Mouse (Mus musculus): ENCODE results near the gene Sars2. TPM values are rescaled to one million over a fixed set of nuclear protein-coding genes. Genes with fewer than 3 reads are reported as not detected.
A peak's percentile ranks its signal among the peaks of the same experiment; 100 is the strongest.

The Sars2 gene
- polyA plus RNA-seq, 1 experiment: 11.9 TPM

GRCm38 (mm10) chr7:28774164-28774563 lies 32.4 kb downstream of the Sars2 start:
- Histone ChIP-seq H3K4me3 (replicated peaks; ENCODE audit: control insufficient read depth, low read depth, low read length) (no peak overlapping the region), H3K27ac (ENCODE audit: control insufficient read depth, insufficient read depth, low read depth, low read length, poor library complexity) (no peak overlapping the region), H3K4me1 (ENCODE audit: control insufficient read depth, insufficient read depth, low read length) (no peaks in the 10 kb centered on the region)
- 86% methylated on average over 12 of the region's 12 CpGs for WGBS
- TF ChIP-seq CTCF (IDR thresholded peaks at IDR 0.05; ENCODE audit: control insufficient read depth, insufficient read depth, low read length) (no peak), POLR2A (IDR thresholded peaks at IDR 0.05; ENCODE audit: borderline replicate concordance, control insufficient read depth, low read depth, low read length) (no peak)

GRCm38 (mm10) chr7:28775129-28775528 lies 33.3 kb downstream of the Sars2 start:
- TF ChIP-seq POLR2A (IDR thresholded peaks at IDR 0.05; ENCODE audit: borderline replicate concordance, control insufficient read depth, low read depth, low read length) (no peak), CTCF (IDR thresholded peaks at IDR 0.05; ENCODE audit: control insufficient read depth, insufficient read depth, low read length) (no peak)
- H3K4me3 ChIP-seq (replicated peaks; ENCODE audit: control insufficient read depth, low read depth, low read length): no peak overlapping the region
- WGBS: 88% methylated on average over 7 of the region's 7 CpGs
- no peak overlapping the region for H3K27ac ChIP-seq (ENCODE audit: control insufficient read depth, insufficient read depth, low read depth, low read length, poor library complexity)
- no peaks in the 10 kb centered on the region for H3K4me1 ChIP-seq (ENCODE audit: control insufficient read depth, insufficient read depth, low read length)

- 88% methylated on average over 9 of the region's 9 CpGs for WGBS
- no peak overlapping the region for H3K4me3 ChIP-seq (replicated peaks; ENCODE audit: control insufficient read depth, low read depth, low read length)
- no peak for TF ChIP-seq CTCF (IDR thresholded peaks at IDR 0.05; ENCODE audit: control insufficient read depth, insufficient read depth, low read length)
- no peak for TF ChIP-seq POLR2A (IDR thresholded peaks at IDR 0.05; ENCODE audit: borderline replicate concordance, control insufficient read depth, low read depth, low read length)
Measured at GRCm38 (mm10) chr7:28778825-28779224, 37.0 kb downstream of the Sars2 start.

GRCm38 (mm10) chr7:28780067-28780658 lies 38.4 kb downstream of the Sars2 start:
- Histone ChIP-seq H3K4me3 (replicated peaks; ENCODE audit: control insufficient read depth, low read depth, low read length) (peak overlapping the region; percentile 29), H3K27ac (ENCODE audit: control insufficient read depth, insufficient read depth, low read depth, low read length, poor library complexity) (peak overlapping the region; percentile 76), H3K4me1 (ENCODE audit: control insufficient read depth, insufficient read depth, low read length) (peaks cover 9% of the 10 kb centered on the region)
- 33% methylated on average over 6 of the region's 6 CpGs for WGBS
- TF ChIP-seq POLR2A (IDR thresholded peaks at IDR 0.05; ENCODE audit: borderline replicate concordance, control insufficient read depth, low read depth, low read length) (no peak), CTCF (IDR thresholded peaks at IDR 0.05; ENCODE audit: control insufficient read depth, insufficient read depth, low read length) (peak; percentile 70)

More at GRCm38 (mm10) chr7:28778825-28779224, 37.0 kb downstream of the Sars2 start:
- H3K4me1 ChIP-seq (ENCODE audit: control insufficient read depth, insufficient read depth, low read length): peaks cover 9% of the 10 kb centered on the region
- H3K27ac ChIP-seq (ENCODE audit: control insufficient read depth, insufficient read depth, low read depth, low read length, poor library complexity): no peak overlapping the region

GRCm38 (mm10) chr7:28780857-28781256 lies 39.1 kb downstream of the Sars2 start:
- WGBS: 13% methylated on average over 7 of the region's 7 CpGs
- Histone ChIP-seq H3K27ac (ENCODE audit: control insufficient read depth, insufficient read depth, low read depth, low read length, poor library complexity) (peak overlapping the region; percentile 76), H3K4me3 (replicated peaks; ENCODE audit: control insufficient read depth, low read depth, low read length) (peak overlapping the region; percentile 49), H3K4me1 (ENCODE audit: control insufficient read depth, insufficient read depth, low read length) (peaks cover 9% of the 10 kb centered on the region)
- TF ChIP-seq POLR2A (IDR thresholded peaks at IDR 0.05; ENCODE audit: borderline replicate concordance, control insufficient read depth, low read depth, low read length) (no peak), CTCF (IDR thresholded peaks at IDR 0.05; ENCODE audit: control insufficient read depth, insufficient read depth, low read length) (no peak)

GRCm38 (mm10) chr7:28781261-28781663 lies 39.5 kb downstream of the Sars2 start:
- WGBS: 33% methylated on average over 8 of the region's 8 CpGs
- Histone ChIP-seq H3K27ac (ENCODE audit: control insufficient read depth, insufficient read depth, low read depth, low read length, poor library complexity) (peak overlapping the region; percentile 76), H3K4me1 (ENCODE audit: control insufficient read depth, insufficient read depth, low read length) (peaks cover 9% of the 10 kb centered on the region), H3K4me3 (replicated peaks; ENCODE audit: control insufficient read depth, low read depth, low read length) (peak overlapping the region; percentile 49)
- TF ChIP-seq CTCF (IDR thresholded peaks at IDR 0.05; ENCODE audit: control insufficient read depth, insufficient read depth, low read length): no peak
- no peak for TF ChIP-seq POLR2A (IDR thresholded peaks at IDR 0.05; ENCODE audit: borderline replicate concordance, control insufficient read depth, low read depth, low read length)

GRCm38 (mm10) chr7:28785161-28785560 lies 43.4 kb downstream of the Sars2 start:
- TF ChIP-seq POLR2A (IDR thresholded peaks at IDR 0.05; ENCODE audit: borderline replicate concordance, control insufficient read depth, low read depth, low read length) (no peak), CTCF (IDR thresholded peaks at IDR 0.05; ENCODE audit: control insufficient read depth, insufficient read depth, low read length) (no peak)
- peaks cover 10% of the 10 kb centered on the region for H3K4me1 ChIP-seq (ENCODE audit: control insufficient read depth, insufficient read depth, low read length)
- 78% methylated on average over 5 of the region's 5 CpGs for WGBS

DNA sequence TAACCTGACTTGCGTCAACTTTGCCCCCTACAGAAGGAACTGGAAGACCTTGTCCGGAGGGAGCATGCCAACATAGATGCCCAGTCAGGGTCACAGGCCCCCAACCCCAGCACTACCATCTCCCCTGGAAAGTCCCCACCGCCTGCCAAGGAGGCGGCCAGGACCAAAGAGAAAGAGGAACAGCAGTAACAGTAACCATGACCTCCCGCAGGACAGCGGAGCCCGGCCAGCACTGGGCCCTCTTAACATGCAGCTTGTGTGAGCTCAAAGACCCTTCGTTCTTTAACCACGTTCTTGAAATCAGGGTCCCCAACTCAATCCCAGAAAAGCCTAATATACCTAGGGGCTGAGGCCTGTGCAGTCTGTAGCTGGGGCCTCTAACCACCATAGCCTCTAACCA lies 46.1 kb downstream of the Sars2 start:
- WGBS: 79% methylated on average over 9 of the region's 9 CpGs
- H3K4me1 ChIP-seq (ENCODE audit: control insufficient read depth, insufficient read depth, low read length): peaks cover 3% of the 10 kb centered on the region; the same call in 1 of the 2 replicates
- H3K4me3 ChIP-seq (replicated peaks; ENCODE audit: control insufficient read depth, low read depth, low read length): no peak overlapping the region
- peak overlapping the region; percentile 20; the same call in 1 of the 2 replicates for H3K27ac ChIP-seq (ENCODE audit: control insufficient read depth, insufficient read depth, low read depth, low read length, poor library complexity)
- TF ChIP-seq CTCF (IDR thresholded peaks at IDR 0.05; ENCODE audit: control insufficient read depth, insufficient read depth, low read length) (no peak), POLR2A (IDR thresholded peaks at IDR 0.05; ENCODE audit: borderline replicate concordance, control insufficient read depth, low read depth, low read length) (no peak)

More at GRCm38 (mm10) chr7:28785161-28785560, 43.4 kb downstream of the Sars2 start:
- no peak overlapping the region for H3K4me3 ChIP-seq (replicated peaks; ENCODE audit: control insufficient read depth, low read depth, low read length)
- no peak overlapping the region for H3K27ac ChIP-seq (ENCODE audit: control insufficient read depth, insufficient read depth, low read depth, low read length, poor library complexity)

Measured in bone marrow, adult 2 months (tissue).